Mouse (Mus musculus) hindbrain, embryonic 15.5 days (tissue): Measurements from ENCODE around the gene Cdk19. TPM values are rescaled to one million over a fixed set of nuclear protein-coding genes. Genes with fewer than 3 reads are reported as not detected.

Experiments used
- ATAC-seq: fragments of 200-750 bp; cut with Nextera tagmentation; 2 replicates; pipeline ENCODE4 v1.8.0; 2017; ENCODE audit warnings: low read depth, moderate number of reproducible peaks, moderate TSS enrichment; ENCODE audit not compliant: low FRiP score
- H3K27ac ChIP-seq: fragments of 300-500 bp; sonication (generic); replicated peaks from 2 replicates; pipeline ENCODE4 v1.5.1; 2015; ENCODE audit warnings: mild to moderate bottlenecking, inconsistent platforms
- H3K27me3 ChIP-seq: fragments of 300-500 bp; sonication (generic); 2 replicates; pipeline ENCODE4 v1.6.1; 2015; ENCODE audit warnings: control low read depth, inconsistent platforms
- H3K36me3 ChIP-seq: fragments of 300-500 bp; sonication (generic); 2 replicates; pipeline ENCODE4 v1.6.1; 2015; ENCODE audit warnings: control low read depth, inconsistent platforms
- H3K4me1 ChIP-seq: fragments of 300-500 bp; sonication (generic); replicated peaks from 2 replicates; pipeline ENCODE4 v1.6.1; 2015; ENCODE audit warnings: control low read depth, inconsistent platforms
- H3K4me2 ChIP-seq: fragments of 300-500 bp; sonication (generic); 2 replicates; pipeline ENCODE4 v1.6.1; 2015; ENCODE audit warnings: moderate library complexity, mild to moderate bottlenecking, inconsistent platforms
- H3K4me3 ChIP-seq: fragments of 300-500 bp; sonication (generic); 2 replicates; pipeline ENCODE4 v1.5.1; 2015; ENCODE audit warnings: mild to moderate bottlenecking, inconsistent platforms
- H3K9ac ChIP-seq: fragments of 300-500 bp; sonication (generic); 2 replicates; pipeline ENCODE4 v1.6.1; 2015; ENCODE audit warnings: inconsistent platforms
- H3K9me3 ChIP-seq: fragments of 300-500 bp; sonication (generic); 2 replicates; pipeline ENCODE4 v1.6.1; 2016; ENCODE audit warnings: control low read depth, inconsistent platforms
- WGBS: fragments of 180-500 bp; shearing (Covaris S2); methylation state at CpG from one replicate; pipeline ENCODE4 v1.1.7; 2015; 5-methylcytosine and 5-hydroxymethylcytosine counted together
- polyA plus RNA-seq: library from polyadenylated mRNA; unstranded; fragments of >200 nt; fragmentation: Nextera tagmentation; extraction: Ambion mirVana; gene quantifications from 2 replicates; pipeline ENCODE4 v1.2.1, GENCODE M21; 2015

Cdk19 gene
- polyA plus RNA-seq, 1 experiment from 2014 or later = 11.7 TPM

GRCm38 (mm10) chr10:40374828-40375227, 35.5 kb downstream of the Cdk19 start:
- H3K4me3 ChIP-seq = no peak overlapping the region
- ATAC-seq = no peak

GRCm38 (mm10) chr10:40376286-40376685, 36.9 kb downstream of the Cdk19 start:
- 64% methylated on average over 3 of the region's 3 CpGs for WGBS
- ATAC-seq = no peak
- no peaks in the 10 kb centered on the region for H3K27me3 ChIP-seq

More at GRCm38 (mm10) chr10:40374828-40375227, 35.5 kb downstream of the Cdk19 start:
- no peak overlapping the region for H3K9ac ChIP-seq
- WGBS = 92% methylated on average over 7 of the region's 7 CpGs
- peaks cover 13% of the 10 kb centered on the region for H3K4me1 ChIP-seq
- H3K27me3 ChIP-seq = no peaks in the 10 kb centered on the region
- H3K27ac ChIP-seq = no peak overlapping the region
- H3K4me2 ChIP-seq = no peak overlapping the region
- H3K9me3 ChIP-seq = no peaks in the 10 kb centered on the region
- no peaks in the 10 kb centered on the region for H3K36me3 ChIP-seq

GRCm38 (mm10) chr10:40378284-40378683, 38.9 kb downstream of the Cdk19 start:
- 94% methylated on average over 4 of the region's 4 CpGs for WGBS
- Histone ChIP-seq H3K9ac (no peak overlapping the region), H3K4me3 (no peak overlapping the region), H3K36me3 (no peaks in the 10 kb centered on the region), H3K9me3 (no peaks in the 10 kb centered on the region), H3K27ac (no peak overlapping the region), H3K27me3 (no peaks in the 10 kb centered on the region), H3K4me1 (no peaks in the 10 kb centered on the region), H3K4me2 (no peak overlapping the region)
- ATAC-seq = no peak

More at GRCm38 (mm10) chr10:40376286-40376685, 36.9 kb downstream of the Cdk19 start:
- Histone ChIP-seq H3K9me3 (no peaks in the 10 kb centered on the region), H3K27ac (no peak overlapping the region), H3K4me2 (no peak overlapping the region), H3K9ac (no peak overlapping the region), H3K4me1 (peaks cover 13% of the 10 kb centered on the region), H3K4me3 (no peak overlapping the region), H3K36me3 (no peaks in the 10 kb centered on the region)

GRCm38 (mm10) chr10:40379682-40380081, 40.3 kb downstream of the Cdk19 start:
- 92% methylated on average over 1 of the region's 1 CpGs for WGBS

GRCm38 (mm10) chr10:40385397-40385796, 46.0 kb downstream of the Cdk19 start:
- H3K4me1 ChIP-seq = no peaks in the 10 kb centered on the region
- H3K9ac ChIP-seq = no peak overlapping the region
- H3K9me3 ChIP-seq = no peaks in the 10 kb centered on the region
- no peak overlapping the region for H3K27ac ChIP-seq
- no peak overlapping the region for H3K4me3 ChIP-seq
- no peaks in the 10 kb centered on the region for H3K36me3 ChIP-seq
- H3K27me3 ChIP-seq = no peaks in the 10 kb centered on the region
- 97% methylated on average over 3 of the region's 3 CpGs for WGBS
- no peak for ATAC-seq
- no peak overlapping the region for H3K4me2 ChIP-seq

More at GRCm38 (mm10) chr10:40379682-40380081, 40.3 kb downstream of the Cdk19 start:
- H3K9me3 ChIP-seq = no peaks in the 10 kb centered on the region
- H3K4me2 ChIP-seq = no peak overlapping the region
- no peaks in the 10 kb centered on the region for H3K4me1 ChIP-seq
- ATAC-seq = no peak
- no peaks in the 10 kb centered on the region for H3K36me3 ChIP-seq
- no peak overlapping the region for H3K4me3 ChIP-seq
- H3K27me3 ChIP-seq = no peaks in the 10 kb centered on the region
- H3K9ac ChIP-seq = no peak overlapping the region
- no peak overlapping the region for H3K27ac ChIP-seq

GRCm38 (mm10) chr10:40386126-40386525, 46.8 kb downstream of the Cdk19 start:
- no peak overlapping the region for H3K27ac ChIP-seq
- no peak for ATAC-seq

GRCm38 (mm10) chr10:40393447-40394143, 54.2 kb downstream of the Cdk19 start:
- no peak overlapping the region for H3K4me2 ChIP-seq
- H3K9me3 ChIP-seq = no peaks in the 10 kb centered on the region
- no peaks in the 10 kb centered on the region for H3K36me3 ChIP-seq
- H3K4me3 ChIP-seq = no peak overlapping the region
- no peak overlapping the region for H3K27ac ChIP-seq
- no peaks in the 10 kb centered on the region for H3K4me1 ChIP-seq
- ATAC-seq = no peak
- no peak overlapping the region for H3K9ac ChIP-seq
- H3K27me3 ChIP-seq = no peaks in the 10 kb centered on the region
- WGBS = 95% methylated on average over 2 of the region's 2 CpGs

More at GRCm38 (mm10) chr10:40386126-40386525, 46.8 kb downstream of the Cdk19 start:
- Histone ChIP-seq H3K9me3 (no peaks in the 10 kb centered on the region), H3K36me3 (no peaks in the 10 kb centered on the region), H3K4me1 (no peaks in the 10 kb centered on the region), H3K4me2 (no peak overlapping the region), H3K9ac (no peak overlapping the region), H3K27me3 (no peaks in the 10 kb centered on the region), H3K4me3 (no peak overlapping the region)
- 94% methylated on average over 4 of the region's 4 CpGs for WGBS

GRCm38 (mm10) chr10:40398842-40399241, 59.5 kb downstream of the Cdk19 start:
- Histone ChIP-seq H3K4me1 (no peaks in the 10 kb centered on the region), H3K9ac (no peak overlapping the region), H3K4me2 (no peak overlapping the region), H3K27ac (no peak overlapping the region), H3K4me3 (no peak overlapping the region), H3K36me3 (no peaks in the 10 kb centered on the region), H3K27me3 (no peaks in the 10 kb centered on the region), H3K9me3 (no peaks in the 10 kb centered on the region)
- ATAC-seq = no peak
- 92% methylated on average over 3 of the region's 3 CpGs for WGBS

- no peaks in the 10 kb centered on the region for H3K27me3 ChIP-seq
- 77% methylated on average over 2 of the region's 2 CpGs for WGBS
- ATAC-seq = no peak
- no peak overlapping the region for H3K27ac ChIP-seq
- H3K36me3 ChIP-seq = no peaks in the 10 kb centered on the region
- no peak overlapping the region for H3K4me2 ChIP-seq
- no peak overlapping the region for H3K9ac ChIP-seq
- H3K9me3 ChIP-seq = no peaks in the 10 kb centered on the region
- no peak overlapping the region for H3K4me3 ChIP-seq
- H3K4me1 ChIP-seq = no peaks in the 10 kb centered on the region
These were observed 60.0 kb downstream of the Cdk19 start for GRCm38 (mm10) chr10:40399328-40399727.

- Histone ChIP-seq H3K27ac (no peak overlapping the region), H3K4me3 (no peak overlapping the region), H3K9ac (no peak overlapping the region), H3K27me3 (no peaks in the 10 kb centered on the region), H3K36me3 (no peaks in the 10 kb centered on the region), H3K9me3 (no peaks in the 10 kb centered on the region), H3K4me1 (no peaks in the 10 kb centered on the region), H3K4me2 (no peak overlapping the region)
- no peak for ATAC-seq
- WGBS = 84% methylated on average over 4 of the region's 4 CpGs
These were observed 60.9 kb downstream of the Cdk19 start for GRCm38 (mm10) chr10:40400293-40400692.

GRCm38 (mm10) chr10:40406655-40407054, 67.3 kb downstream of the Cdk19 start:
- WGBS = 82% methylated on average over 3 of the region's 3 CpGs
- no peaks in the 10 kb centered on the region for H3K36me3 ChIP-seq
- H3K4me2 ChIP-seq = no peak overlapping the region
- H3K27ac ChIP-seq = no peak overlapping the region
- H3K27me3 ChIP-seq = no peaks in the 10 kb centered on the region
- no peak overlapping the region for H3K9ac ChIP-seq
- H3K4me1 ChIP-seq = no peaks in the 10 kb centered on the region
- H3K9me3 ChIP-seq = no peaks in the 10 kb centered on the region
- no peak for ATAC-seq
- no peak overlapping the region for H3K4me3 ChIP-seq

- no peak overlapping the region for H3K4me3 ChIP-seq
- WGBS = 94% methylated on average over 2 of the region's 2 CpGs
- no peak overlapping the region for H3K4me2 ChIP-seq
- no peaks in the 10 kb centered on the region for H3K9me3 ChIP-seq
- ATAC-seq = no peak
- no peak overlapping the region for H3K9ac ChIP-seq
- no peaks in the 10 kb centered on the region for H3K36me3 ChIP-seq
- no peak overlapping the region for H3K27ac ChIP-seq
- H3K4me1 ChIP-seq = no peaks in the 10 kb centered on the region
- no peaks in the 10 kb centered on the region for H3K27me3 ChIP-seq
These were observed 70.0 kb downstream of the Cdk19 start for GRCm38 (mm10) chr10:40409336-40409735.

- Histone ChIP-seq H3K4me2 (no peak overlapping the region), H3K27me3 (no peaks in the 10 kb centered on the region), H3K9me3 (no peaks in the 10 kb centered on the region), H3K27ac (no peak overlapping the region), H3K4me3 (no peak overlapping the region), H3K36me3 (no peaks in the 10 kb centered on the region), H3K4me1 (no peaks in the 10 kb centered on the region), H3K9ac (no peak overlapping the region)
- WGBS = 91% methylated on average over 2 of the region's 2 CpGs
- ATAC-seq = no peak
These were observed 72.0 kb downstream of the Cdk19 start for GRCm38 (mm10) chr10:40411370-40411769.
